ENCODE assay signal across 8 mouse cellular contexts in the genomic region with DNA sequence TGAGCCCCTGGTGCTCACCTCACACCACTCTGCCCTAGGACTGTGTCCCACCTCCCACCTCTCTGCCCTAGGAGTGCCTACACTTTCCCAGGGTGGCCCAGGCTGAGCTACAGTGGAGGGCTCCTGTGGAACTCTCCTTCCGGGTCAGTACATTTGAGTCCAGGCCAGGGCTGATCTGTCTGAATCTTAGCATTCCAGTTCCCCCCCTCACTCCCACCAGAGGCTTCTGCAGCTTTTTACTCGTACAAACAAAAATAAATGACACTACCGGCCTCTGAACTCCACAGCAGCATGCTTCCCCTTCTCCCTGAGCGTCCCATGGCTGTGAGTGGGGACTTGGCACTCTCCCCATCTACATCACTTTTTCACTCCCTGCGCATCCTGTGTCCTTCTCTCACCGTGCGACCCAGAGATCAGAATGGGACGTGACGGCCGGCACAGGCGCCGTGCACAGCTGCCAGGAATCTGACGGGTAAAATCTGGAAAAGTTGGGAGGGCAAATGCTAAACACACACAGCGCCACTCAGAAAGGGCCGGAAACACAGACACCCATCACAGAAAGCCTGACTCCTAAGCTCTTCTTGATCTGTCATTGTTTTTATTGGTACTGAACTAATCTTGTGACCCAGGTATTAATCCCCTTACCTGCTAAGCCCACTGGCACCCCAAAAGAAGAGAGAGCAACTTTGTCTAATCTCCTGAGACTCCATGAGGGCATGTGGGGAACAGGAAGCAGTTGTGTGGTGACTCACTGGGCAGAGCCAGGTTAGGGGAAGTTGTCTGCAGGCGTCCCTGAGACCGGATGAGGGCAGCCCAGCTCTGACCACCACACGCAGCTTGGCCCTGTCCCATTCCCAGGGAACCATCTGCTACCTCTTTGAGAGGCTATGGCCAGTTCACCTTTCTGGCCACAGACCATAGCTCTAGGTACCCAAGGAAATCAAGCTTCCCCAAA. TPM values are rescaled to one million over a fixed set of nuclear protein-coding genes. Genes with fewer than 3 reads are reported as not detected.
A peak's percentile ranks its signal among the peaks of the same experiment; 100 is the strongest.
DNase-seq lines count a peak whose midpoint lies in the region; ATAC-seq lines count a peak whose summit lies in the region.

No protein-coding gene starts in this region.

- H3K27me3 ChIP-seq in kidney, embryonic 15.5 days = no peaks in the 10 kb centered on the region
- H3K27me3 ChIP-seq in neural tube, embryonic 14.5 days (ENCODE audit: control insufficient read depth, insufficient read depth, low read length) = no peaks in the 10 kb centered on the region

- no peaks in the 10 kb centered on the region for H3K9me3 ChIP-seq in kidney, embryonic 15.5 days (replicated peaks)
- no peaks in the 10 kb centered on the region for H3K9me3 ChIP-seq in neural tube, embryonic 14.5 days (ENCODE audit: control insufficient read depth, low read length)

- peak; percentile 42 for DNase-seq in adrenal gland, adult 2 months
- DNase-seq in adrenal gland, postnatal 14 days = no peak
- DNase-seq in A20 (ENCODE audit: low read depth, low spot score) = peak; percentile 48
- DNase-seq in layer of hippocampus, adult 11-12 months (ENCODE audit: low spot score) = no peak
- no peak for DNase-seq in layer of hippocampus, postnatal 36 days

- ATAC-seq in granulocyte monocyte progenitor cell, adult 5-6 weeks (replicated peaks; ENCODE audit: poor library complexity, severe bottlenecking) = peak; percentile 88
- ATAC-seq in kidney, embryonic 15.5 days (replicated peaks; ENCODE audit: low FRiP score) = peak; percentile 44; the same call in 1 of the 2 replicates
- no peak for ATAC-seq in neural tube, embryonic 14.5 days (ENCODE audit: low read depth)

- peaks cover 51% of the 10 kb centered on the region for H3K4me1 ChIP-seq in kidney, embryonic 15.5 days
- peaks cover 4% of the 10 kb centered on the region for H3K4me1 ChIP-seq in neural tube, embryonic 14.5 days (ENCODE audit: control insufficient read depth, insufficient read depth, low read length)

- no peak overlapping the region for H3K4me3 ChIP-seq in kidney, embryonic 15.5 days (replicated peaks)
- H3K4me3 ChIP-seq in neural tube, embryonic 14.5 days (ENCODE audit: low read depth, low read length) = no peak overlapping the region

- no peak overlapping the region for H3K9ac ChIP-seq in kidney, embryonic 15.5 days
- H3K9ac ChIP-seq in neural tube, embryonic 14.5 days (replicated peaks; ENCODE audit: low read depth, low read length) = no peak overlapping the region

- H3K27ac ChIP-seq in kidney, embryonic 15.5 days = peak overlapping the region; percentile 85
- peak overlapping the region; percentile 22; the same call in 1 of the 2 replicates for H3K27ac ChIP-seq in neural tube, embryonic 14.5 days (ENCODE audit: low read depth, low read length)

- no peak overlapping the region for H3K4me2 ChIP-seq in kidney, embryonic 15.5 days
- no peak overlapping the region for H3K4me2 ChIP-seq in neural tube, embryonic 14.5 days (ENCODE audit: low read depth, low read length)

- WGBS in kidney, embryonic 15.5 days = 51% methylated on average over 18 of the region's 18 CpGs
- WGBS in neural tube, embryonic 14.5 days = 81% methylated on average over 18 of the region's 18 CpGs

- peaks cover 32% of the 10 kb centered on the region for H3K36me3 ChIP-seq in kidney, embryonic 15.5 days
- H3K36me3 ChIP-seq in neural tube, embryonic 14.5 days (ENCODE audit: control insufficient read depth, insufficient read depth, low read length) = no peaks in the 10 kb centered on the region

RNA-seq across cellular contexts. Expression of a gene that starts 16.4 kb away (rescaled TPM):
- total RNA-seq in adrenal gland, adult 2 months (2021) = 10 to 100 TPM in 1 of 2 experiments, 1 to 10 TPM in 1; 7.5 to 15.4 TPM
- polyA plus RNA-seq in adrenal gland, adult 2 months (2012; rRNA removed) = 25.9 and 26.9 TPM in 2 replicates
- 14.5 and 17.0 TPM in 2 replicates for total RNA-seq in adrenal gland, postnatal 14 days (2021)
- not detected in 2 replicates for total RNA-seq in granulocyte monocyte progenitor cell, adult 5-6 weeks (2014; fragmentation: Nextera tagmentation)
- total RNA-seq in granulocyte monocyte progenitor cell, adult 5-6 weeks (2017) = not detected in 2 replicates
- polyA plus RNA-seq in kidney, embryonic 15.5 days (2015; fragmentation: Nextera tagmentation; extraction: Ambion mirVana) = 24.3 and 25.9 TPM in 2 replicates
- 0.33 and 2.6 TPM in 2 replicates for polyA plus RNA-seq in neural tube, embryonic 14.5 days (2014; fragmentation: Nextera tagmentation; extraction: Ambion mirVana)
- total RNA-seq in layer of hippocampus, postnatal 36 days (2021) = 1 to 10 TPM; 2.8 to 3.6 TPM

RNA-seq across cellular contexts. Expression of a gene that starts 25.8 kb away (rescaled TPM):
- 10 to 100 TPM; 20.4 to 26.5 TPM for total RNA-seq in adrenal gland, adult 2 months (2021)
- polyA plus RNA-seq in adrenal gland, adult 2 months (2012; rRNA removed) = 7.0 and 7.4 TPM in 2 replicates
- total RNA-seq in adrenal gland, postnatal 14 days (2021) = 14.5 and 15.8 TPM in 2 replicates
- 17.1 and 20.1 TPM in 2 replicates for total RNA-seq in granulocyte monocyte progenitor cell, adult 5-6 weeks (2014; fragmentation: Nextera tagmentation)
- 16.1 and 16.4 TPM in 2 replicates for total RNA-seq in granulocyte monocyte progenitor cell, adult 5-6 weeks (2017)
- polyA plus RNA-seq in kidney, embryonic 15.5 days (2015; fragmentation: Nextera tagmentation; extraction: Ambion mirVana) = 25.3 and 27.0 TPM in 2 replicates
- polyA plus RNA-seq in neural tube, embryonic 14.5 days (2014; fragmentation: Nextera tagmentation; extraction: Ambion mirVana) = 15.3 and 20.7 TPM in 2 replicates
- 10 to 100 TPM; 18.0 to 19.9 TPM for total RNA-seq in layer of hippocampus, postnatal 36 days (2021)

RNA-seq across cellular contexts. Expression of a gene that starts 38.2 kb away (rescaled TPM):
- 10 to 100 TPM; 32.3 to 37.4 TPM for total RNA-seq in adrenal gland, adult 2 months (2021)
- 72.0 and 87.5 TPM in 2 replicates for polyA plus RNA-seq in adrenal gland, adult 2 months (2012; rRNA removed)
- 22.3 and 28.5 TPM in 2 replicates for total RNA-seq in adrenal gland, postnatal 14 days (2021)
- total RNA-seq in granulocyte monocyte progenitor cell, adult 5-6 weeks (2014; fragmentation: Nextera tagmentation) = 7.6 and 17.1 TPM in 2 replicates
- 8.9 and 10.6 TPM in 2 replicates for total RNA-seq in granulocyte monocyte progenitor cell, adult 5-6 weeks (2017)
- 24.6 and 26.3 TPM in 2 replicates for polyA plus RNA-seq in kidney, embryonic 15.5 days (2015; fragmentation: Nextera tagmentation; extraction: Ambion mirVana)
- 11.4 and 15.6 TPM in 2 replicates for polyA plus RNA-seq in neural tube, embryonic 14.5 days (2014; fragmentation: Nextera tagmentation; extraction: Ambion mirVana)
- total RNA-seq in layer of hippocampus, postnatal 36 days (2021) = 10 to 100 TPM; 33.4 to 33.9 TPM

RNA-seq across cellular contexts. Expression of a gene that starts 40.7 kb away (rescaled TPM):
- total RNA-seq in adrenal gland, adult 2 months (2021) = 10 to 100 TPM; 29.2 to 58.9 TPM
- 48.1 and 62.9 TPM in 2 replicates for polyA plus RNA-seq in adrenal gland, adult 2 months (2012; rRNA removed)
- 29.5 and 32.6 TPM in 2 replicates for total RNA-seq in adrenal gland, postnatal 14 days (2021)
- 0.37 and 1.0 TPM in 2 replicates for total RNA-seq in granulocyte monocyte progenitor cell, adult 5-6 weeks (2014; fragmentation: Nextera tagmentation)
- total RNA-seq in granulocyte monocyte progenitor cell, adult 5-6 weeks (2017) = 0.15 TPM in 1 of 2 replicates, not detected in the other
- polyA plus RNA-seq in kidney, embryonic 15.5 days (2015; fragmentation: Nextera tagmentation; extraction: Ambion mirVana) = 3.4 and 3.6 TPM in 2 replicates
- 12.7 and 16.0 TPM in 2 replicates for polyA plus RNA-seq in neural tube, embryonic 14.5 days (2014; fragmentation: Nextera tagmentation; extraction: Ambion mirVana)
- 100 to 1,000 TPM; 103 to 107 TPM for total RNA-seq in layer of hippocampus, postnatal 36 days (2021)

Comparison
In these comparisons a context has a peak if more than half of its experiments do, and no peak if none do; other contexts are left out.
1. DNase-seq: peak in adrenal gland, adult 2 months (single experiment) and A20 (single experiment); none in adrenal gland, postnatal 14 days (single experiment), layer of hippocampus, adult 11-12 months (single experiment) and layer of hippocampus, postnatal 36 days (0 of 2).